Mouse (Mus musculus): ENCODE results near the gene Cdh4. TPM values are rescaled to one million over a fixed set of nuclear protein-coding genes. Genes with fewer than 3 reads are reported as not detected.

Cdh4 gene
- polyA plus RNA-seq, 1 experiment from 2014 or later: 63.4 TPM

GRCm38 (mm10) chr2:179842610-179843389, 400.6 kb downstream of the Cdh4 start:
- WGBS: 67% methylated on average over 12 of the region's 12 CpGs
- peak; percentile 59 for ATAC-seq
- Histone ChIP-seq H3K9ac (ENCODE audit: low read depth, low read length) (no peak overlapping the region), H3K36me3 (ENCODE audit: control insufficient read depth, insufficient read depth, low read length) (no peaks in the 10 kb centered on the region), H3K27ac (ENCODE audit: low read length) (peak overlapping the region; percentile 7; the same call in 1 of the 2 replicates), H3K4me1 (ENCODE audit: control insufficient read depth, insufficient read depth, low read length) (peaks cover 14% of the 10 kb centered on the region), H3K4me3 (ENCODE audit: low read depth, low read length) (no peak overlapping the region), H3K4me2 (ENCODE audit: low read length) (no peak overlapping the region), H3K27me3 (ENCODE audit: control insufficient read depth, insufficient read depth, low read depth, low read length) (no peaks in the 10 kb centered on the region), H3K9me3 (replicated peaks; ENCODE audit: control insufficient read depth, low read length, poor library complexity, severe bottlenecking) (no peaks in the 10 kb centered on the region)

GRCm38 (mm10) chr2:179849732-179850131, 407.5 kb downstream of the Cdh4 start:
- Histone ChIP-seq H3K36me3 (ENCODE audit: control insufficient read depth, insufficient read depth, low read length) (no peaks in the 10 kb centered on the region), H3K27ac (ENCODE audit: low read length) (peak overlapping the region; percentile 44), H3K9me3 (replicated peaks; ENCODE audit: control insufficient read depth, low read length, poor library complexity, severe bottlenecking) (no peaks in the 10 kb centered on the region), H3K4me3 (ENCODE audit: low read depth, low read length) (no peak overlapping the region), H3K4me2 (ENCODE audit: low read length) (no peak overlapping the region), H3K27me3 (ENCODE audit: control insufficient read depth, insufficient read depth, low read depth, low read length) (no peaks in the 10 kb centered on the region), H3K4me1 (ENCODE audit: control insufficient read depth, insufficient read depth, low read length) (peaks cover 38% of the 10 kb centered on the region), H3K9ac (ENCODE audit: low read depth, low read length) (0 out of 2 replicates have a peak overlapping the region, but pooled peaks have one; percentile 32)
- WGBS: 20% methylated on average over 9 of the region's 9 CpGs
- no peak for ATAC-seq

GRCm38 (mm10) chr2:179852169-179852568, 409.9 kb downstream of the Cdh4 start:
- no peak for ATAC-seq
- H3K27ac ChIP-seq (ENCODE audit: low read length): no peak overlapping the region
- 81% methylated on average over 10 of the region's 10 CpGs for WGBS
- no peak overlapping the region for H3K4me3 ChIP-seq (ENCODE audit: low read depth, low read length)
- H3K27me3 ChIP-seq (ENCODE audit: control insufficient read depth, insufficient read depth, low read depth, low read length): no peaks in the 10 kb centered on the region
- H3K36me3 ChIP-seq (ENCODE audit: control insufficient read depth, insufficient read depth, low read length): no peaks in the 10 kb centered on the region
- H3K4me2 ChIP-seq (ENCODE audit: low read length): no peak overlapping the region
- no peaks in the 10 kb centered on the region for H3K9me3 ChIP-seq (replicated peaks; ENCODE audit: control insufficient read depth, low read length, poor library complexity, severe bottlenecking)
- peaks cover 46% of the 10 kb centered on the region for H3K4me1 ChIP-seq (ENCODE audit: control insufficient read depth, insufficient read depth, low read length)
- no peak overlapping the region for H3K9ac ChIP-seq (ENCODE audit: low read depth, low read length)

GRCm38 (mm10) chr2:179852862-179853261, 410.6 kb downstream of the Cdh4 start:
- no peak overlapping the region for H3K4me2 ChIP-seq (ENCODE audit: low read length)
- peak overlapping the region; percentile 48; the same call in 1 of the 2 replicates for H3K27ac ChIP-seq (ENCODE audit: low read length)
- no peaks in the 10 kb centered on the region for H3K27me3 ChIP-seq (ENCODE audit: control insufficient read depth, insufficient read depth, low read depth, low read length)
- no peak overlapping the region for H3K9ac ChIP-seq (ENCODE audit: low read depth, low read length)
- H3K9me3 ChIP-seq (replicated peaks; ENCODE audit: control insufficient read depth, low read length, poor library complexity, severe bottlenecking): no peaks in the 10 kb centered on the region
- H3K4me3 ChIP-seq (ENCODE audit: low read depth, low read length): no peak overlapping the region
- 0 out of 2 replicates have a peak, but pooled peaks have one; percentile 2 for ATAC-seq
- H3K36me3 ChIP-seq (ENCODE audit: control insufficient read depth, insufficient read depth, low read length): no peaks in the 10 kb centered on the region
- 28% methylated on average over 11 of the region's 11 CpGs for WGBS
- H3K4me1 ChIP-seq (ENCODE audit: control insufficient read depth, insufficient read depth, low read length): peaks cover 48% of the 10 kb centered on the region

GRCm38 (mm10) chr2:179853892-179854291, 411.7 kb downstream of the Cdh4 start:
- no peaks in the 10 kb centered on the region for H3K27me3 ChIP-seq (ENCODE audit: control insufficient read depth, insufficient read depth, low read depth, low read length)
- no peaks in the 10 kb centered on the region for H3K9me3 ChIP-seq (replicated peaks; ENCODE audit: control insufficient read depth, low read length, poor library complexity, severe bottlenecking)
- peaks cover 48% of the 10 kb centered on the region for H3K4me1 ChIP-seq (ENCODE audit: control insufficient read depth, insufficient read depth, low read length)
- no peaks in the 10 kb centered on the region for H3K36me3 ChIP-seq (ENCODE audit: control insufficient read depth, insufficient read depth, low read length)
- peak overlapping the region; percentile 67 for H3K27ac ChIP-seq (ENCODE audit: low read length)
- no peak overlapping the region for H3K4me3 ChIP-seq (ENCODE audit: low read depth, low read length)
- 31% methylated on average over 10 of the region's 10 CpGs for WGBS
- H3K4me2 ChIP-seq (ENCODE audit: low read length): no peak overlapping the region
- peak overlapping the region; percentile 37; the same call in 1 of the 2 replicates for H3K9ac ChIP-seq (ENCODE audit: low read depth, low read length)
- ATAC-seq: no peak

- Histone ChIP-seq H3K4me3 (ENCODE audit: low read depth, low read length) (no peak overlapping the region), H3K36me3 (ENCODE audit: control insufficient read depth, insufficient read depth, low read length) (no peaks in the 10 kb centered on the region), H3K4me1 (ENCODE audit: control insufficient read depth, insufficient read depth, low read length) (peaks cover 37% of the 10 kb centered on the region), H3K27ac (ENCODE audit: low read length) (peak overlapping the region; percentile 39; the same call in 1 of the 2 replicates), H3K9ac (ENCODE audit: low read depth, low read length) (0 out of 2 replicates have a peak overlapping the region, but pooled peaks have one; percentile 1), H3K27me3 (ENCODE audit: control insufficient read depth, insufficient read depth, low read depth, low read length) (no peaks in the 10 kb centered on the region), H3K4me2 (ENCODE audit: low read length) (no peak overlapping the region), H3K9me3 (replicated peaks; ENCODE audit: control insufficient read depth, low read length, poor library complexity, severe bottlenecking) (no peaks in the 10 kb centered on the region)
- peak; percentile 40 for ATAC-seq
- 44% methylated on average over 4 of the region's 4 CpGs for WGBS
Measured at GRCm38 (mm10) chr2:179857086-179857485, 414.9 kb downstream of the Cdh4 start.

- no peak overlapping the region for H3K4me3 ChIP-seq (ENCODE audit: low read depth, low read length)
- ATAC-seq: no peak
Measured at GRCm38 (mm10) chr2:179862676-179863075, 420.4 kb downstream of the Cdh4 start.

GRCm38 (mm10) chr2:179863266-179863665, 421.0 kb downstream of the Cdh4 start:
- Histone ChIP-seq H3K36me3 (ENCODE audit: control insufficient read depth, insufficient read depth, low read length) (no peaks in the 10 kb centered on the region), H3K27me3 (ENCODE audit: control insufficient read depth, insufficient read depth, low read depth, low read length) (no peaks in the 10 kb centered on the region), H3K4me3 (ENCODE audit: low read depth, low read length) (no peak overlapping the region), H3K4me2 (ENCODE audit: low read length) (no peak overlapping the region), H3K9ac (ENCODE audit: low read depth, low read length) (no peak overlapping the region), H3K9me3 (replicated peaks; ENCODE audit: control insufficient read depth, low read length, poor library complexity, severe bottlenecking) (no peaks in the 10 kb centered on the region), H3K27ac (ENCODE audit: low read length) (no peak overlapping the region), H3K4me1 (ENCODE audit: control insufficient read depth, insufficient read depth, low read length) (no peaks in the 10 kb centered on the region)
- ATAC-seq: no peak
- WGBS: 77% methylated on average over 3 of the region's 3 CpGs

More at GRCm38 (mm10) chr2:179862676-179863075, 420.4 kb downstream of the Cdh4 start:
- H3K27ac ChIP-seq (ENCODE audit: low read length): no peak overlapping the region
- no peaks in the 10 kb centered on the region for H3K4me1 ChIP-seq (ENCODE audit: control insufficient read depth, insufficient read depth, low read length)
- H3K4me2 ChIP-seq (ENCODE audit: low read length): no peak overlapping the region
- H3K36me3 ChIP-seq (ENCODE audit: control insufficient read depth, insufficient read depth, low read length): no peaks in the 10 kb centered on the region
- H3K9ac ChIP-seq (ENCODE audit: low read depth, low read length): no peak overlapping the region
- whole genome bisulfite sequencing: 77% methylated on average over 3 of the region's 3 CpGs
- no peaks in the 10 kb centered on the region for H3K9me3 ChIP-seq (replicated peaks; ENCODE audit: control insufficient read depth, low read length, poor library complexity, severe bottlenecking)
- H3K27me3 ChIP-seq (ENCODE audit: control insufficient read depth, insufficient read depth, low read depth, low read length): no peaks in the 10 kb centered on the region

- no peak for ATAC-seq
- no peak overlapping the region for H3K9ac ChIP-seq (ENCODE audit: low read depth, low read length)
- no peak overlapping the region for H3K4me3 ChIP-seq (ENCODE audit: low read depth, low read length)
- peaks cover 7% of the 10 kb centered on the region for H3K4me1 ChIP-seq (ENCODE audit: control insufficient read depth, insufficient read depth, low read length)
- no peak overlapping the region for H3K27ac ChIP-seq (ENCODE audit: low read length)
- no peaks in the 10 kb centered on the region for H3K36me3 ChIP-seq (ENCODE audit: control insufficient read depth, insufficient read depth, low read length)
- no peaks in the 10 kb centered on the region for H3K27me3 ChIP-seq (ENCODE audit: control insufficient read depth, insufficient read depth, low read depth, low read length)
- no peaks in the 10 kb centered on the region for H3K9me3 ChIP-seq (replicated peaks; ENCODE audit: control insufficient read depth, low read length, poor library complexity, severe bottlenecking)
- WGBS: 76% methylated on average over 5 of the region's 5 CpGs
- H3K4me2 ChIP-seq (ENCODE audit: low read length): no peak overlapping the region
Measured at GRCm38 (mm10) chr2:179865097-179865496, 422.9 kb downstream of the Cdh4 start.
